Mouse (Mus musculus): Measurements from ENCODE around the gene Tctn1.

DNA sequence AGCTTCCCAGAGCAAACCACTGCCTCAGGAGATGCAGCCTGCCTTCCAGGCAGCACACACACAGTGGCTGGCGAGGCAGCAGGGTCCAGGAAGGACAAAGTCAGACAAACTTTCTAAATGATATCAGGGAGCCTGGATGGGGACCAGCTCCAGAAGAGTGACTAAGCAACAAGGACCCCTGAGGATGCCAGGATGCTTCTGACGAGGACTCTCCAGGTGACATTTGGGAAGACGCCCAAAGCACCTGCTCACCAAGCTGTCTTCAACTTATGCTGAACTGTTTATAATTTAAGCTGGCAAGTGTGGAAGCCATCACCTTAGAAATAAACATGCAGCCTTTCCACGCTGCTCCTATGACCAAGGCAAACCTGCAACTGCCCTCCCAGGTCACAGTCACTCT is 15.0 kb downstream of the Tctn1 start:
- no peak for TF ChIP-seq CTCF (IDR thresholded peaks at IDR 0.05)
- no peak for TF ChIP-seq POLR2A (IDR thresholded peaks at IDR 0.05; ENCODE audit: insufficient read depth, low read depth, low read length)

Measured in heart, adult 2 months (tissue).